Mouse (Mus musculus): ENCODE measurements around the gene Pxylp1.
"Not testable (repeated sequence)": the region's sequence is repeated elsewhere in the genome, so short reads cannot be mapped to it uniquely, and the experiment has no call there.

The Pxylp1 gene

DNA sequence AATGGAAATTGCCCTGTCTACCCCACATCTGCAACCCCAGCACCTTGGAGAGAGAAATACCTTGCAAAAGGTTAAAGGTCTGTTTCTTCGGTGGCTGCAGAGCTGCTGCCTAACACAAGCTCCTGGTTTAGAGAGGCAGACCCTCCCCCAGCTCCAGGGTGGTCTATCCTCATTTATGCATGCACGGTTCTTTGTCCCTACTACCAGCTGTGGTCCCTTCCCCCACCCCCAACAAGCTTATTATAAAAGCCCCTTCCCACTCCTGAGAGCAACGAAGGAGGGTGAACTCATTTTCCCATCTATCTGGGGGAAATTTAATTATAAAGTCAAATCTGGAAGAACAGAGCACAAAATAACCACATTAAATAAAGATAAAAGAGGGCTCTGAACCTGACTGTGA, at the start of gene Pxylp1:
Pxylp1 (minus strand) TSS at position 124 of the 400 bp plus-strand sequence.
- no peak for DNase-seq

DNA sequence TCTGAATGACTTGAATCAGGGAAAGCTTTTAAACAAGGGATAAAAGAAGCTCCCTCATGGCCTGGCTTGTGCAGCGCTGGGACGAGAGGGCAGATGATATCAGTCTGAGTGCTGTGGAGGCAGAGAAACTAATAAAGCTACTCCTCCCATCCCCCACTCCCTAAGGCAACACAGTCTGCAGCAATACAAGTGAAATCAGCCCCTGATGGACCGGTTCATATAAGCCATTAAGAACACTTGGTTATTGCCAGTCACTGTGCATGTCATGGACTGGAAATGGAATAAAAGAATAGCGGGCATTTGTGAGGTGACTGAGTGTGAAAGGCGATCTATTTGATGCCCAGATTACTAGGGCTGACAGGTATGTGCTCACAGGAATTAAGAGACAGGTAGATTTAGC, 46.4 kb upstream of the Pxylp1 start:
- DNase-seq = no peak

DNA sequence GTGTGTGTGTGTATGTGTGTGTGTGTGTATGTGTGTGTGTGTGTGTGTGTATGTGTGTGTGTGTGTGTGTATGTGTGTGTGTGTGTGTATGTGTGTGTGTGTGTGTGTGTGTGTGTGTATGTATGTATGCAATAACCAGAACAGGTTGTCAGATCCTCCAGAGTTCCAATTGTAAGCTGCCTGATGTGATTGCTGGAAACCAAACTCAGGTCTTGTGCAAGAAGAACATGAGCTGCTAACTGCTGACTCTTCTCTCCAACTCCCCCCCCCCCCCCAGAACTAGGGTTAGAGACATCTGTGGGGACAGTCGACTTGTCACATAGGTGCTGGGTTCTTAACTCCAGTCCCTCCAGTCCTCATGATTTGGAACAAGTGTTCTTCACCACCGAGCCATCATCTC, 44.0 kb upstream of the Pxylp1 start:
- not testable (repeated sequence) for DNase-seq

DNA sequence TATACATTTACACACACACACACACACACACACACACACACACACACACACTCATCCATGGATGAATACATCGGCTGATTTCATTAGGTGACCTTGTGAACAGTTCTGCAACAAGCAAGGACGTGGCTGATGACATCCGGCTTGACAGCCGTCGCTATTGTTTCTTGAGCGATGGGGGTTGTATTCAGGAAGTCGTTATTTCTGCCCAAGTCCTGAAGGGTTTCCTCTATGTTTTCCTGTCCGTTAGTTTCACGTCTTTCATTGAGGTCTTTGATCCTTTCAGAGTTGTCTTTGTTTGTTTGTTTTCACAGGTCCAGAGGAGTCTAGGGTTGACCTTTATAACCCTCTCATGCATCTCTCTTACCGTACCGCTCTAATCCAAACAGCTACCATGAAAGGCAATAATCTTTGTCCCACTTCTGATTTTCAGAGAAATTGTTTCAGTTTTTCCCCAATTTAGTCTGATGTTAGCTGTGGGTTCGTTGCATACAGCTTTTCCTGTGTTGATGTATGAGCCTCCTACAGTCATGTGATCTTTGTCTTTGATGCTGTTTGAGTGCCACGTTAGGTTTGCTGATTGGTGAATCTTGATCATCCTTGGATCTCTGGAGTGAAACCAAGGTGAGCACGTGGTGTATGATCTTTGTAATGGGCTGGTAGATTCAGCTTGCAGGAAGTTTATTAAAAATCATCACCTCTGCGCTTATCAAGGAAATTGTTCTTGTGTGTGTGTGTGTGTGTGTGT, 43.3 kb upstream of the Pxylp1 start:
- no peak for DNase-seq

DNA sequence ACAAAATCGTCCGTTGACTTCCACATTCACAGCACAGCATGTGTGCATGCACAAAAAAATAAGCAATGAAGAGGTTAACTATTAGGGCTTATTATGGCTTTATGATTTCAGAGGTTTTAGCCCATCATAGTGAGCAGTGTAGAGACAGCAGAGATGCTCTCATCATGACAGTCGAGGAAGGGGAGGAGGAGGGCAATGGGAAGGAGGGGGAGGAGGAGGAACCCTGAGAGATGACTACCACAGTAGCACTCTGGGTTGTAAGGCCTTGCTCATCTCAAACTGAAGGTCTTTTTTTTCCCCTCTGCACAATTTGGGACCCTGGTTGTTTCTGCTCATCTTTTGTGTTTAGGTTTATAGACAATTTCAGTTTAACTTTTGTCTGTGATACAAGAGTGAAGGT, 42.3 kb upstream of the Pxylp1 start:
- DNase-seq = no peak

DNA sequence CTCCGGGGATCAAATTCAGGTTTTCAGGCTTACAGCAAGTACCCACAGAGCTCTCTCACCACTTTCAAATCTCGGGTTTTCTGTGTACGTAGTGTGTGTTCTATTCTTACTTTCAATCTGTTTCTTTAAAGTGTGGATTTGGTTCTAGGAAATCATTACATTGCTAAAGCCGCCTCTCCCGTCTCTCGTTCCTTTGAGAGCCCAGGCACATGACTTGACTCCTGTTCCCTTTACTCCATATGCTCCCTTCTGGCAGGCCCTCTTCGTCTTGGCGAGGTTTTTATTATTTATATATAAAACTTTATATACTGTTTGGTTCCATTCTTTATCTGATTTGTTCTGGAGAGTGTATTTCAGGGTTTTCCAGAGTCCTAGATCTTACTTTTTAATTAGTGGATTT, 40.3 kb upstream of the Pxylp1 start:
- DNase-seq = no peak

DNA sequence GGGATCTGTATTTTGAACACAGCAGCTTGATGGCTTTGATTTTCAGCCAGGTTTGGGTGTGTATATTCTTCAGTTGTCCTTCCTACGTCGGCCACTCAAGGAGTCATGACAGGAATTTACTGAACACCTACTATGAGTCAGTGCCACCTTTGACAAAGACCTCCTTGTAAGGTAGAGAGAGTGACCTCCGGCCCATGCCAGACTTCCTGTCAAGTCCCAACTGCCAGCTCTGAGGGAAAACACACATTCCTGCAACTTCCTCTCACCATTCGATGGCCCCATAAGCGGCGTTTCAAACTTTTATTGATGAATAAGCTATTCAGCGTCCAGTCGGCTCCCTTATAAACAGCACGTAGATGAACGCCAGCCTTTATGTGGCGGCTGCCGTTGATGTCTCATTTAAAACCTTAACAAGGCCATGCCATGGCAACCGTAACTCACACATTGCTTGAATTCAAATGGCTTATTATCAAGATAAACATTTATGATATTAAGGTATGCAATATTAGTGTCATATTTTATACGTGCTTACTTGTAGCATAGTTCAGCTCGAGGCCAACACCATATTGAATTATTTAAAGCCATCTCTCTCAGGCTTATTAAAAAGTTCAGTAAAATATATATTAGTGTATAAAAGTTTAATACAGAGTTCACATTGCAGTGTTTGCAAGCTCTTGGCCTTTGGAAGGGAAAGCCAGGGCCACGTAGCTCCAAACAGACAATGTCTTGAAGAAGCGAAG, 31.3 kb upstream of the Pxylp1 start:
- no peak for DNase-seq

DNA sequence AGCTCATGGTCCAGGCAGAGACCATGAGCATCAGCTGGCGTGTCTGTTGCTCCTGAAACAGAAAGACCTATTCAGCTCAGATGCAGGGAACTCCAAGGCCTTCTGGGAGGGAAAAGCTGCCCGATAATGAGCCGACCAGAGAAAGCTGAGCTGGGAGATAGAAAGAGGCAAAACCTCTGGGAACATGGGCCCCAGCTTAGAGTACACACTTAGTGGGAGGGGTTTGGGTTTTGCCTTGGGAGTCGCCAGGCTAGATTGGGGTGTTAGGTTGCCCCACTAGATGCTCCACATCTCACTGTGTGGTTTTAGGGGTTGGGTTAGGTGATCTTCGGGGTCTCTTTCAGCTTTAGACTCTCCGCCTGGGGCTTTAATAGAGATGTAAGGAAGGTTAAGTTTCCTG, 30.6 kb upstream of the Pxylp1 start:
- DNase-seq = no peak

DNA sequence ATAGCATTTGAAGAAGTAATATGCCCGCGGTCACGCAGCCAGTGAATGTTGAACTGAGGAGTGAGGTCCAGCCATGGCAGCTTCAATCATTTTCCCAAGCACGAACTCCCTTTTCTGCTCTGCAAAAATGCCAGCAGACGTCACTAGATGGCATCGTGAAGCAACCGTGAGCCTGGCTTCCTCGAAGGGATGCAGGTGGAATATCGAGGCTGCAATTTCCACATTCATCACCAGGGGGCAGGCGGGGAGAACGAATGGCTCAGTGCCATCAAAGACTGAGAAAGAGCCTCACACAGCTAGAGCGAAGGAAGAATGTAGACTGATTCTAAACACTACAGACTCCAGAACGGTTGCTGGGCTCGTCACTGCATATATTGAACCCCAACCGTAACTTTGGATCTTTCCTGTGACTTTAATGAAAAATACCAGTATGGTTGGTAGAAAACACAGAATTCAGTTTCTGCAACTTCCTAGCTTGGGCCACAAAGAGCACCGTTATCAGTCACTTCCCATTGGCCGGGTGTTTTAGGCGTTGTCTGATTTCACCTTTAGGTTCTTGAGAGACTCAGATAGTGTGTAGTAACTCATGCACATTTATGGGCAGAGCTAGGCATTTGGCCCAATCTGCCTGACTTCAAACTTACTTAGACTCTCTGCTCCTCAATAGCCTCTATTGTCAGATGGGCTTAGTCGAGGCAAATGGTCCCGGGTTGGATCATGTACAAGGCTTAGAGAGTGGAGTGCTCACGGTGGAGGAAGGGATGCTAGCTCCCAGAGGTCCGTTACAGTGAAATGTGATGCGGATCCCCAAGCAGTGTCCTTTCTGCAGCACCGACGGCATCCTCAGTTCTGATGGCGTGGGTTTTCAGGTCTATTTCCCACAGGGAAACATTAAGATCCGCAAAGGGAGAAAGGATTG, 24.4 kb upstream of the Pxylp1 start:
- peak; percentile 91 for DNase-seq

DNA sequence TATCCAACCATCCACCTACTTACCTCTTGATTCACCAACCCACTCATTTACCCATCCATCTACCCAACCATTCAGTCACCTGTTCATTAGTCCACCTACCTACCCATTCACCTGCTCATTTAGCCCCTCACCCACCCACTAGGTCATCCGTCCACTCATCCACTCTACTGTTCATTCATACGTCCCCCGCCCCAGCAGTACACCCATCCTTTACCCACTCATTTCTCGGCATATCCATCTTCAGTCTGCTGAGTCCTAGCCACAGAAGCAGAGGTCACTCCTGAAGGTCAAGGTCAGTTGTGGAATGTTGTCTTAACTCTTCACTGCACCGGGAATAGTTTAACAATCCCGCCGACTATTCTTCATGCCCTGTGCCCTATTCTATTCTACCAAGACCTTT, 23.6 kb upstream of the Pxylp1 start:
- DNase-seq = no peak

DNA sequence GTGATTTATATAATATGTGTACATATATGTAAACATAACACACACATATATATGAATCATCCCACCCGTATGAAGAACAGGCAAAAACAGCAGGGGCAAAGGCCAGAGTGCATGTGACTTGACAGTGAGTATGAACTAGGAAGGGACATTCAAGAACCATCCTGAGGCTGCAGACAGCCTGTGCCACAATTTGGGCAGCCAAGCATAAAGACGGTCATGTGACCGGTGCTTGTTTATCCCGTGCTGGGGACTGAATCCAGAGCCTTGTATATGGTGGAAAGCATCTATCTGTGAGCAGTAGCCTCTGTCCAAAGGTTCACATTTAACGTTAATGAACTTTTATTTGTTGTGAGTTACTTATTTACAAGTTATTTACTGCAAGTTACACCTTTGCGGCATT, 22.4 kb upstream of the Pxylp1 start:
- no peak for DNase-seq

DNA sequence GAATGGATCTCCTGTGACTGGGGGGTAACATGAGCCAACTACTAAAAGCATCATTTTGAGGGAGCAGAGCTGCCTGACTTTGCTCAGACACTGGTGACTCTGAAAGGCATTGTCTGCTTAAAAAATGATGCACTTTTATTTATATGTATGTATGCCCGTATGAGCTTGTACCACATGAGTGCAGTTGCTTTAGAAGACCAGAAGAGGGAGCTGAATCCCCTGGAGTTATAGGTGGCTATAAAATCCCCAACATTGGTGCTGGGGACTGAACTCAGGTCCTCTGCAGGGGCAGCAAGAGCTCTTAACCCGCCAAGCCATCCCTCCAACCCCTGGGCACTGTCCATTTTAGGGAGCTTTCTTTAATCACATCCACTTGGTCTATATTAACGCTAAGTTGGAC, 21.5 kb upstream of the Pxylp1 start:
- no peak for DNase-seq

DNA sequence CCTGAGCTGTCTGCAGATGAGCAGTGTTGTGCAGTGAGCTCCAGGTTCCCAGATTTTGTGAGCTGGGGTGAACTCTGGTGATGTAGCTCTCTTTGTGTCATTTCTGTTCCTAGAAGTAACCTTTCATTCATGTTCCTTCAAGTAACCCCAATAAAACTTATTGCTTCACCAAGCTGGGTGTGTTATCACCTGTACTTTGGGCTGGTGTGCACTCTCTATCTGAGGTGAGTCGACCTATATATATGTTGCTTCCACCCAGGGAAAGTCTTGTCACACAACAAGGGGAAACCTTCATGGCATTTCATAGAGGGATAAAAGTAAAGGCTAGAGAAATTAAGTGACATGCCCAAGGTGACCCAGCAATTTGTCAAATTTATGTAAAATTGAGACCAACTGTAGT, 17.0 kb upstream of the Pxylp1 start:
- no peak for DNase-seq

DNA sequence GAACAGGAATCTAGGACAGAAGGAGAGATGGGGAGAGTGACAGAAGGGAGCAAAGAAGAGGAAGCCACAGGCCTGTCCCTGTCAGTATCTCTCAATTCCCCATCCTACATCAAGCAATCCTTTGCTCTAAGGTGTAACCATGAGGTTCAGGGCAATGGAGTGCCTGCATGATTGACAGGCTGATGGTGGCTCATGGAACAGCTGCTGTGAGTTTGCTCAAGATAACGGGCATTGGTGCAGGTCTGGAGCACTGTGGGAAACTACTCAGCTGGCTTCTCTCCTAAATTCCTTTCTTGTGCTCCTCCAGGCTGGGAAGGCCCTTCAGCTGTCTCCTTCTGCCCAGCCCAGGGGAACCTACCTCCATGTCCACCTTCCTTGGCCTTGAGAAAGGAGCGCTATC, 16.3 kb upstream of the Pxylp1 start:
- no peak for DNase-seq

DNA sequence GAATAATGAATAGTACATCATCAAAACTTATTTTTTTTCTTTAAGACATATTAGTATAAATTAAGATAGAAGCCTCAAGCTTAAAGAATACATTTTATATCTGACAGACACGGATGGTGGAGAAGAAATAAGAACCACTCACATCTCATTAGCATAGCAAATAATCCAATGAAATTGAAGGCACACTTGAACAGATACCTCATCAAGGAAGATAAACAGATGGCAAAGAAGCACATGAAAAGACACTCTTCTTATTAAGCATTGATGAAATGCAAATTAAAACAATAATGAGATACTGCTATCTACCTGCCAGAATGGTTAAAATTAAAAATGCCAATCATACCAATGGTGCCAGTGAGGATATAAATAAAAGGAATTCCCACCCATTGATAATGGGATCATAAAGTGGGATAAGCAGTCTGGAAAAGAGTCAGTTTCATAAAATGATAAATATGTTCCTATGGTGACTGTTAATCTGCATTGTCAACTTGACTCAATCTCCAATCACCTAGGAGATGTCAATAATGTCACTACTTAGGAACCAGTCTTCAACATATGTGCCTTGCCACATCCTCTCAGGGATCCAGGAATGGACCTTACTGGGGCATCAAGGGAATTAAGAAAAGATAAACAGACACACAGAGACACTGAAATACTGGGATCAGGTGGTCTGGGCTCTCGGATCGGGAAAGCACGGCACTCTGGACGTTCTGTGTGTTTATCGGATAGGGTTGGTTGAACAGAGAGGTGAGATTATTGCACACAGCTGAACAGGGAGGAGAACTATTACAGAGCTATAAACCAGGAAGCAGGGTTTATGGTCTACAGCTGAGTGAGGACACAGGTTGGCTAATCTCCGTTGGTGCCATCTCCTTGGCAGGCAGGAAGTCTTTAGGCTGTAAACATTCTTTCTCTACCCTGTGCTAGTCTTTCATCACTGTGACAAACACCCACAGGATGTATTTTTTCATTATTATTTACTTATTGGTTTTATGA, 12.2 kb upstream of the Pxylp1 start:
- no peak for DNase-seq

DNA sequence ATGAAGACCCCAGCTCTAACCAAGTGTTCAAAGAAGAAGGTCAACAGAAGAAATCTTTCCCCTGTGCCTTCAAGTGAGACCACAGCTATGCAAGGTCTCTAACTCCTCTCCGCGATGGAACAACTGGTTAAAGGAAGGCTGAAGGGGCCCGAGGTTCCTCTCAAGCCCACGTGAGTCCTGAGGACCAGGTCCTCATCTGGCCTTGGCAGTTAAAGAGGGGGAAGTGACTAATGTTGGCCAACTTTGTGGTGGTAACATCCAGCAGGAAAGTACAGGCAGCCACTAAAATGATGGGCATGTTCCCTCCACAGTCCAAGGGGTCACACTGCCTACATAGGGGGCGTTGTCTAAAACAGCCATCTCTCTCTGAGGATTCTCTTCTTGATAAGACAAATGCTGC, 7.2 kb upstream of the Pxylp1 start:
- DNase-seq = no peak

DNA sequence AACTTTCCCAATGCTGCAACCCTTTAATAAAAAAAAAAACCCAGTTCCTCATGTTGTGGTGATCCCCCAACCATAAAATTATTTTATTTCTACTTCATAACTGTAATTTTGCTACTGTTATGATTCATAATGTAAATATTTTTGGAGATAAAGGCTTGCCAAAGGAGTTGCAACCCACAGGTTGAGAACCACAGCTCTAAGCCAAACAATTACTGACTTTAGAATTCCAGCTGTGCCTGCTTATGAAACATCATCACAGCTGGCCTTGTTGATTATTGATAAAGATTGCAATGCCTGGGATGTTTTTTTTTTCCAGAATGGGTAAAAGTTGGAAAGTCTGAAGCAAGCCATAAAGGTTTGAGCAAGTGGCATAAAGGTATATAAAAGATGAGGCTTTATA, 6.5 kb upstream of the Pxylp1 start:
- no peak for DNase-seq

DNA sequence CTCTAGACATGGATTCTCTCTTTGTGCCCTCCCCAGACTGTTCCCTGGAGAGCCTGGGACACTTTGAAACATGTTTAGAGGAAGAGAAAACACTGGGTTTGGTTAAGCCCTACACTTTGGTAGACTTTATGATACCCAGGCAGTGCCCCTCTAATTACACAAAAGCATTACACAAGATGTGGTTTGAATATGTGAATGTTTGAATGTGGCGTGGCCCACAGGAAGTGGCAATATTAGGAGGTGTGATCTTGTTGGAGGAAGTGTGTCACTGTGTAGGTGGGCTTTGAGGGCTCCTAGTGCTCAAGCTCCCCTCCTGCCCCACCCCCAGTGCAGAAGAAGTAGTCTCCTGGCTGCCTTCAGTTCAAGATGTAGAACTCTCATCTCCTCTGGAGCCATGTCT, 4.2 kb upstream of the Pxylp1 start:
- no peak for DNase-seq

DNA sequence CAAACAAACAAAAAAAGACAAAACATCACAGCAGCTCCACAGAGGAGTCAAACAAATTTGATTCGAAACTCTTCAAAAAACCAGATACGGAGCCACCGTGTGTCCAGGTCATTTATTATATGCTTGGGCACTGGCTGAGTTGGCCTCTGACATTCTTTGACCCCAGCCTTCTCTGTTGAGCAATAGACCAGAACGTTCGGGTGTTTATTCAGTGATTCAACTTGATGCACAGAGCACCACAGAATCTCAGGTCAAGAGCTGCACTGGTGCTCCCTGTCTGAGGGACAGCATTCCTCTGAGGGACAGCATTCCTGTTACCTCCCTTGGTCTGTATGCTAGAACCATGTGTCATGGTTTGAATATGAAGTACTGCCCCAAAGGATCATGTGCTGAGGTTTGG, 1.1 kb upstream of the Pxylp1 start:
- DNase-seq = no peak

DNA sequence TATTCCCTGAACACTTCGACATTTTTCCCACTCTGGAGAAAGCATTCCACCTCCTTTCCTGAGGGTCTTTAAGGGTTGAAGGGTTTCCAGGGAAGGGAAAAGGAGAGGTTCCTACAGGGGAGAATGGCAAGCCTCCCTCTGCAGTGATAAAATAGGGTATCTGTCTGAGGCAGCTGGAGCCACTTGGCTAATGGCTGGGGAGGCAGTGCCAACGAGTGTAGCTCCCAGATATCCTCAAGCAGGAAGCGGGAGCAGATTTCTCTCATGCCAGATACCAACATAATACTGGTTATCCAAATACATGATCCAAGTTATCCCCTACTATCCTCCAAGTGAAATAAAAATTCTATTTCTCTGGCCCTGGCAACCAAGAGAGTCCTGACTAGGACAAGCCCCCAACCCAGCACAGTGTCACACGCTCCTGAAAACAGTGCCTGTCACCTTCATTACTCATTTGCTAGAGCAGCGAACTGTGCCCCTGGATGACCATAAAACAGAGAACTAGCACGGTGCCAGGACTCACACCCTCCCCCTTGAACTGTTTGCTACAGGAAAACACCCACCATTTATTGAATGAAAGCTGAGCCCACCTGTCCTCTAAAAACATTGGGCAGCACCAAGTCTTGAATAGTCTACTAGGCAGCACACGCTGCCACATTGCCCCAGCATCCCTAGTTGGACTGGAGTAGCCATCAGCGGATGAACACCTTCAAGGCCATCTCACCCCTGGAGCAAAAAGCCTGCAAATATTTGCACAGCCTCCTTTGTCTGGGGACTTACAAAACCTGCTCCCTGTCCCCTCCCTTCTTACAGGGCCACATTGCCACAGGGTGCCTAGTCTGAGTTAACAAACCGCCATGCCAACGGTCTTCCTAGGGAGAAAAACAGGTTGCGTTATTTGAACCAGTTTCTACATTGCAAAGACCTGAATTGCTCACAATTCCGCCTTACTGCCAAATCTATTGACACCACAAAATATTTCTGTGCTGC, 833 bp downstream of the Pxylp1 start:
- DNase-seq = peak; percentile 39

DNA sequence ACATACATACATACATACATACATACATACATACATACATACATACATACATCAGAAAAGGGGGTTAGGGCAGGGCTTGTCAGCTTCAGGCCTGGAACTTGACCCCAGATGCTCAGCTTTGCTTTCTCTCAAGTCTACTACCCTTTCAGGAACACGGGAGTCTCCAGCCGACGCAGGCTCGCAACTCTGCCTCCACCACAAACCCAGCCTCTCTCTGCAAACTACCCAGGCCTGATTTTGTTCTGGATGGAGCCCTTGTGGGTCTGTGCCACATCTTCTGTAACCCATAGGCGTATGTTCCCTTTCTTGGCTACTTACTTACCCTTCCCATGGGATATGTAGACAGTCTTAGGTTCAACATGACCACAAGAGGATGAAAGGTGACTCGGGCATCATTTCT, 1.7 kb downstream of the Pxylp1 start:
- DNase-seq = peak; percentile 48

All from cerebellum, adult 11-12 months (tissue).